Comparison of ENCODE assay signal across 14 mouse cellular contexts in the genomic region with DNA sequence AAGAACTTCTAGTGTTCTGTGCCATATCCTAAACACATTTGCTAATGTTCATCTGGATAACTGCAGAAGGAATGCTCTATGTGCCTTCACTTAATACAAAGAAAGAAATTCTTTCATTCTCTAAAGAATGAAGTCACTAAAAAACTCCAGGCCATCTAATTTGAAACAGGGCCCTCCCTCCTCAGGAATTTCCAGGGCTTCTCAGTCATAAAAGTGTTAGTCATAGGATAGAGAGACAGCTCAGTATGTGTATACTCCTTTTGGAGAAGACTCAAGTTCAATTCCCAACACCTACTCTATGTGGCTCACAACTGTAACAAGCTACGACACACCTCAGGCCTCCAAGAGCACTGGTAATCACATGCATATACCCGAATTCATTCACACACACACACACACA. TPM values are rescaled to one million over a fixed set of nuclear protein-coding genes. Genes with fewer than 3 reads are reported as not detected.
DNase-seq lines count a peak whose midpoint lies in the region; ATAC-seq and TF ChIP-seq lines count a peak whose summit lies in the region.
"Had no signal": no experiment of that assay in that cellular context is flagged by ENCODE, and none has a peak within 500 bp of the region (broad histone marks: within the 10 kb centered on the region; RNA-seq: fewer than 3 reads in every experiment).

No protein-coding gene starts in this region.

- peak overlapping the region; percentile 86 for H3K27ac ChIP-seq in gastrocnemius, adult 2 months
- H3K27ac ChIP-seq in intestine, embryonic 16.5 days (ENCODE audit: low read length), result peak overlapping the region; percentile 41; the same call in 1 of the 2 replicates
- H3K27ac ChIP-seq: liver, embryonic 13.5 days; midbrain, embryonic 15.5 days had no signal

- H3K4me2 ChIP-seq in intestine, embryonic 16.5 days (ENCODE audit: low read depth, low read length), result no peak overlapping the region
- H3K4me2 ChIP-seq: liver, embryonic 13.5 days; midbrain, embryonic 15.5 days had no signal

- H3K4me1 ChIP-seq in intestine, embryonic 16.5 days (ENCODE audit: control insufficient read depth, insufficient read depth, low read length), result peaks cover 12% of the 10 kb centered on the region
- H3K4me1 ChIP-seq: midbrain, embryonic 15.5 days had no signal

- TF ChIP-seq CTCF in gastrocnemius, adult 2 months (IDR thresholded peaks at IDR 0.05), result no peak

- no peaks in the 10 kb centered on the region for H3K36me3 ChIP-seq in intestine, embryonic 16.5 days (ENCODE audit: control insufficient read depth, insufficient read depth, low read length)
- H3K36me3 ChIP-seq: midbrain, embryonic 15.5 days had no signal

- no peaks in the 10 kb centered on the region for H3K9me3 ChIP-seq in intestine, embryonic 16.5 days (ENCODE audit: control insufficient read depth, low read length)
- H3K9me3 ChIP-seq: liver, embryonic 13.5 days; midbrain, embryonic 15.5 days had no signal

- no peak for DNase-seq in gastrocnemius, adult 2 months
- DNase-seq in gastrocnemius, postnatal 4 days (ENCODE audit: low spot score in 2 of 2), result no peak
- peak; percentile 4 for DNase-seq in retina, embryonic 14.5 days (ENCODE audit: low spot score)
- DNase-seq in retina, postnatal 1 day, result no peak
- DNase-seq in left cerebral cortex, postnatal 25 days (ENCODE audit: low spot score in 2 of 2), result no peak
- no peak for DNase-seq in cerebellum, postnatal 10 days
- DNase-seq: heart, postnatal 14 days; kidney, adult 11 months; liver, embryonic 13.5 days; thymus, postnatal 25 days had no signal

- intact Hi-C loops in gastrocnemius, adult 2 months (cut with DNase I), result no loop called here
- intact Hi-C loops in left cerebral cortex, postnatal 25 days (cut with DNase I), result no loop called here

- 66% methylated on average over 2 of the region's 2 CpGs for WGBS in intestine, embryonic 16.5 days

- ATAC-seq in intestine, embryonic 16.5 days, result peak; percentile 63
- ATAC-seq in megakaryocyte-erythroid progenitor cell, adult 5-6 weeks (replicated peaks; ENCODE audit: low FRiP score, low TSS enrichment, poor library complexity, severe bottlenecking), result no peak
- ATAC-seq: activated CD4-positive, CD25-positive, alpha-beta regulatory T cell, adult 4 months; midbrain, embryonic 15.5 days had no signal

- no peaks in the 10 kb centered on the region for H3K27me3 ChIP-seq in intestine, embryonic 16.5 days (replicated peaks; ENCODE audit: control insufficient read depth, insufficient read depth, low read length)
- H3K27me3 ChIP-seq: liver, embryonic 13.5 days; midbrain, embryonic 15.5 days had no signal

- no peak overlapping the region for H3K4me3 ChIP-seq in gastrocnemius, adult 2 months
- H3K4me3 ChIP-seq in intestine, embryonic 16.5 days (ENCODE audit: low read length), result no peak overlapping the region
- H3K4me3 ChIP-seq: liver, embryonic 13.5 days; midbrain, embryonic 15.5 days had no signal

- no peak overlapping the region for H3K9ac ChIP-seq in intestine, embryonic 16.5 days (ENCODE audit: low read depth, low read length)
- H3K9ac ChIP-seq: liver, embryonic 13.5 days; midbrain, embryonic 15.5 days had no signal

RNA-seq across cellular contexts. Expression of a gene that starts 17.0 kb away (rescaled TPM):
- 10 to 100 TPM; 35.7 to 37.1 TPM for total RNA-seq in gastrocnemius, adult 2 months (2021)
- 10 to 100 TPM; 37.9 to 40.2 TPM for total RNA-seq in gastrocnemius, postnatal 4 days (2021)
- polyA plus RNA-seq in intestine, embryonic 16.5 days (2015; fragmentation: Nextera tagmentation; extraction: Ambion mirVana), result 26.7 and 27.4 TPM in 2 replicates
- total RNA-seq in megakaryocyte-erythroid progenitor cell, adult 5-6 weeks (2014; fragmentation: Nextera tagmentation), result 24.2 and 45.2 TPM in 2 replicates
- total RNA-seq in megakaryocyte-erythroid progenitor cell, adult 5-6 weeks (2017), result 30.2 and 30.5 TPM in 2 replicates
- total RNA-seq in left cerebral cortex, postnatal 25 days (2021), result 10 to 100 TPM; 95.8 to 98.3 TPM
